Mouse (Mus musculus): ENCODE results near the gene B3galt4. TPM values are rescaled to one million over a fixed set of nuclear protein-coding genes. Genes with fewer than 3 reads are reported as not detected.

B3galt4 gene
- polyA plus RNA-seq, 1 experiment from 2014 or later = 2.3 TPM

DNA sequence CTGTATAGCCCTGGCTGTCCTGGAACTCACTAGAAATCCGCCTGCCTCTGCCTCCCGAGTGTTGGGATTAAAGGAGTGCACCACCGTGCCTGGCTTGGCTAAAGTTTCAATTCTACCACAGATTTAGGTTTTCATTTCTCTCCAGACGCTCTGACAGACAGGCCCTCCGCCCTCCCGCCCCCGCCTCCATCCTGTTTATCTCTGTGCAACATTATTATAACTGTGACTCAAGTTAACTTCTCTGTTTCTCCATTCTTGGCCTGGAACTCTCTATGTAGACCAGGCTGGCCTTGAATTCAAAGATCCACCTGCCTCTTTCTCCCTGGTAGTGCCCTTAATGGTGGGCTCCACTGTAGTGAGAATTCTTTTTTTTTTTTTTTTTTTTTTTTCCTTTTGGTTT is 48.8 kb downstream of the B3galt4 start:
- WGBS = 73% methylated on average over 7 of the region's 7 CpGs

GRCm38 (mm10) chr17:33902079-33902478 is 49.2 kb downstream of the B3galt4 start:
- Histone ChIP-seq H3K36me3 (ENCODE audit: insufficient read depth) (no peaks in the 10 kb centered on the region), H3K27me3 (ENCODE audit: insufficient read depth, low read length) (no peaks in the 10 kb centered on the region), H3K9ac (no peak overlapping the region), H3K4me3 (ENCODE audit: low read depth, low read length) (no peak overlapping the region), H3K9me3 (ENCODE audit: low read depth, low read length) (no peaks in the 10 kb centered on the region), H3K4me2 (no peak overlapping the region), H3K4me1 (ENCODE audit: insufficient read depth) (no peaks in the 10 kb centered on the region), H3K27ac (ENCODE audit: low read depth) (no peak overlapping the region)
- DNase-seq (no peak), ATAC-seq (ENCODE audit: insufficient read depth) (no peak)
- WGBS = 52% methylated on average over 4 of the region's 4 CpGs
- TF ChIP-seq CTCF (IDR thresholded peaks at IDR 0.05; ENCODE audit: low read depth) = no peak

More for the DNA sequence above, 48.8 kb downstream of the B3galt4 start:
- no peaks in the 10 kb centered on the region for H3K9me3 ChIP-seq (ENCODE audit: low read depth, low read length)
- H3K36me3 ChIP-seq (ENCODE audit: insufficient read depth) = no peaks in the 10 kb centered on the region
- TF ChIP-seq CTCF (IDR thresholded peaks at IDR 0.05; ENCODE audit: low read depth) = no peak
- no peak overlapping the region for H3K9ac ChIP-seq
- no peak overlapping the region for H3K27ac ChIP-seq (ENCODE audit: low read depth)
- H3K27me3 ChIP-seq (ENCODE audit: insufficient read depth, low read length) = no peaks in the 10 kb centered on the region
- no peak overlapping the region for H3K4me3 ChIP-seq (ENCODE audit: low read depth, low read length)
- H3K4me1 ChIP-seq (ENCODE audit: insufficient read depth) = no peaks in the 10 kb centered on the region
- no peak overlapping the region for H3K4me2 ChIP-seq
- ATAC-seq (ENCODE audit: insufficient read depth) (no peak), DNase-seq (no peak)

GRCm38 (mm10) chr17:33901653-33902052 is 49.6 kb downstream of the B3galt4 start:
- 65% methylated on average over 4 of the region's 4 CpGs for WGBS
- H3K4me3 ChIP-seq (ENCODE audit: low read depth, low read length) = no peak overlapping the region
- no peaks in the 10 kb centered on the region for H3K36me3 ChIP-seq (ENCODE audit: insufficient read depth)

DNA sequence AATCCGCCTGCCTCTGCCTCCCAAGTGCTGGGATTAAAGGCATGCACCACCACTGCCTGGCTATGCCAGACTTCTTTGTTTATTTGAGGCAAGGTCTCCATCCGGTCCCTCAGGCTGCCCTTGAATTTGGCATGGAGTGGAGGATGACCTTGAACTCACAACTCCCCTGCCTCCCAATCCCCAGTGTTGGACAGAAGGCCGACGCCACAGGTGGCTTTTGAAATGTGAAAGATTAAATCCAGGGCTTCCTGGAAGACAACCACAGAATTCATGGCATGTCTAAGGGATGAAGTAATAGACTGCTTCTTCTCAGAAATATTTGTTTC is 50.3 kb downstream of the B3galt4 start:
- no peaks in the 10 kb centered on the region for H3K9me3 ChIP-seq (ENCODE audit: low read depth, low read length)
- H3K4me3 ChIP-seq (ENCODE audit: low read depth, low read length) = no peak overlapping the region
- ATAC-seq (ENCODE audit: insufficient read depth) (no peak), DNase-seq (no peak)
- no peak for TF ChIP-seq CTCF (IDR thresholded peaks at IDR 0.05; ENCODE audit: low read depth)
- H3K4me1 ChIP-seq (ENCODE audit: insufficient read depth) = no peaks in the 10 kb centered on the region
- 80% methylated on average over 4 of the region's 4 CpGs for WGBS
- H3K27ac ChIP-seq (ENCODE audit: low read depth) = no peak overlapping the region
- no peak overlapping the region for H3K9ac ChIP-seq
- H3K27me3 ChIP-seq (ENCODE audit: insufficient read depth, low read length) = no peaks in the 10 kb centered on the region
- no peak overlapping the region for H3K4me2 ChIP-seq
- H3K36me3 ChIP-seq (ENCODE audit: insufficient read depth) = no peaks in the 10 kb centered on the region

More at GRCm38 (mm10) chr17:33901653-33902052, 49.6 kb downstream of the B3galt4 start:
- DNase-seq (no peak), ATAC-seq (ENCODE audit: insufficient read depth) (no peak)
- Histone ChIP-seq H3K4me1 (ENCODE audit: insufficient read depth) (no peaks in the 10 kb centered on the region), H3K4me2 (no peak overlapping the region), H3K9me3 (ENCODE audit: low read depth, low read length) (no peaks in the 10 kb centered on the region), H3K9ac (no peak overlapping the region), H3K27me3 (ENCODE audit: insufficient read depth, low read length) (no peaks in the 10 kb centered on the region), H3K27ac (ENCODE audit: low read depth) (no peak overlapping the region)
- TF ChIP-seq CTCF (IDR thresholded peaks at IDR 0.05; ENCODE audit: low read depth) = no peak

- H3K36me3 ChIP-seq (ENCODE audit: insufficient read depth) = no peaks in the 10 kb centered on the region
- H3K27me3 ChIP-seq (ENCODE audit: insufficient read depth, low read length) = no peaks in the 10 kb centered on the region
- TF ChIP-seq CTCF (IDR thresholded peaks at IDR 0.05; ENCODE audit: low read depth) = no peak
- no peaks in the 10 kb centered on the region for H3K4me1 ChIP-seq (ENCODE audit: insufficient read depth)
- no peaks in the 10 kb centered on the region for H3K9me3 ChIP-seq (ENCODE audit: low read depth, low read length)
- DNase-seq (no peak), ATAC-seq (ENCODE audit: insufficient read depth) (no peak)
- 53% methylated on average over 7 of the region's 7 CpGs for WGBS
- H3K4me2 ChIP-seq = no peak overlapping the region
- H3K27ac ChIP-seq (ENCODE audit: low read depth) = no peak overlapping the region
- no peak overlapping the region for H3K4me3 ChIP-seq (ENCODE audit: low read depth, low read length)
- no peak overlapping the region for H3K9ac ChIP-seq
Observed at GRCm38 (mm10) chr17:33900281-33900988, 50.9 kb downstream of the B3galt4 start.

Other genes starting within 250 kb of the B3galt4 start
- gene March2, start 232.8 kb downstream of the B3galt4 start, polyA plus RNA-seq (2014; fragmentation: Nextera tagmentation; extraction: Ambion mirVana) = 45.3 and 46.4 TPM in 2 replicates
- 241 and 278 TPM in 2 replicates for gene Rab11b, start 191.0 kb downstream of the B3galt4 start, polyA plus RNA-seq (2014; fragmentation: Nextera tagmentation; extraction: Ambion mirVana)
- gene Angptl4, start 169.7 kb downstream of the B3galt4 start, polyA plus RNA-seq (2014; fragmentation: Nextera tagmentation; extraction: Ambion mirVana) = 31.9 and 35.4 TPM in 2 replicates
- gene Kank3, start 141.0 kb downstream of the B3galt4 start, polyA plus RNA-seq (2014; fragmentation: Nextera tagmentation; extraction: Ambion mirVana) = 65.1 and 65.4 TPM in 2 replicates
- 1,180 and 1,276 TPM in 2 replicates for gene Rps28, start 126.9 kb downstream of the B3galt4 start, polyA plus RNA-seq (2014; fragmentation: Nextera tagmentation; extraction: Ambion mirVana)
- gene Ndufa7, start 126.9 kb downstream of the B3galt4 start, polyA plus RNA-seq (2014; fragmentation: Nextera tagmentation; extraction: Ambion mirVana) = 470 and 474 TPM in 2 replicates
- 71.1 and 76.3 TPM in 2 replicates for gene Cd320, start 108.4 kb downstream of the B3galt4 start, polyA plus RNA-seq (2014; fragmentation: Nextera tagmentation; extraction: Ambion mirVana)
- not detected in 2 replicates for gene Gm7029, start 77.7 kb downstream of the B3galt4 start, polyA plus RNA-seq (2014; fragmentation: Nextera tagmentation; extraction: Ambion mirVana)
- gene Kifc1, start 60.8 kb downstream of the B3galt4 start, polyA plus RNA-seq (2014; fragmentation: Nextera tagmentation; extraction: Ambion mirVana) = 8.3 and 9.3 TPM in 2 replicates
- 0.32 TPM in 1 of 2 replicates, not detected in the other for gene Platr17, start 46.4 kb downstream of the B3galt4 start, polyA plus RNA-seq (2014; fragmentation: Nextera tagmentation; extraction: Ambion mirVana)
- 39.3 and 47.1 TPM in 2 replicates for gene Daxx, start 42.1 kb downstream of the B3galt4 start, polyA plus RNA-seq (2014; fragmentation: Nextera tagmentation; extraction: Ambion mirVana)
- gene Tapbp, start 35.6 kb downstream of the B3galt4 start, polyA plus RNA-seq (2014; fragmentation: Nextera tagmentation; extraction: Ambion mirVana) = 30.1 and 31.4 TPM in 2 replicates
- gene Zbtb22, start 35.6 kb downstream of the B3galt4 start, polyA plus RNA-seq (2014; fragmentation: Nextera tagmentation; extraction: Ambion mirVana) = 11.1 and 13.2 TPM in 2 replicates
- gene Rgl2, start 21.9 kb downstream of the B3galt4 start, polyA plus RNA-seq (2014; fragmentation: Nextera tagmentation; extraction: Ambion mirVana) = 38.2 and 49.1 TPM in 2 replicates
- gene Pfdn6, start 11.1 kb downstream of the B3galt4 start, polyA plus RNA-seq (2014; fragmentation: Nextera tagmentation; extraction: Ambion mirVana) = 142 and 145 TPM in 2 replicates
- 29.5 and 37.2 TPM in 2 replicates for gene Wdr46, start 10.8 kb downstream of the B3galt4 start, polyA plus RNA-seq (2014; fragmentation: Nextera tagmentation; extraction: Ambion mirVana)
- 34.2 and 34.8 TPM in 2 replicates for gene Vps52, start 4.3 kb upstream of the B3galt4 start, polyA plus RNA-seq (2014; fragmentation: Nextera tagmentation; extraction: Ambion mirVana)
- gene Rps18, start 4.5 kb upstream of the B3galt4 start, polyA plus RNA-seq (2014; fragmentation: Nextera tagmentation; extraction: Ambion mirVana) = 2,038 and 2,085 TPM in 2 replicates
- gene H2-K1, start 48.9 kb upstream of the B3galt4 start, polyA plus RNA-seq (2014; fragmentation: Nextera tagmentation; extraction: Ambion mirVana) = 24.4 and 32.9 TPM in 2 replicates
- 5.6 and 6.6 TPM in 2 replicates for gene Ring1, start 73.2 kb upstream of the B3galt4 start, polyA plus RNA-seq (2014; fragmentation: Nextera tagmentation; extraction: Ambion mirVana)
- 35.9 and 40.6 TPM in 2 replicates for gene H2-Ke6, start 76.6 kb upstream of the B3galt4 start, polyA plus RNA-seq (2014; fragmentation: Nextera tagmentation; extraction: Ambion mirVana)
- gene Slc39a7, start 80.2 kb upstream of the B3galt4 start, polyA plus RNA-seq (2014; fragmentation: Nextera tagmentation; extraction: Ambion mirVana) = 102 and 105 TPM in 2 replicates
- 30.3 and 35.3 TPM in 2 replicates for gene Rxrb, start 80.3 kb upstream of the B3galt4 start, polyA plus RNA-seq (2014; fragmentation: Nextera tagmentation; extraction: Ambion mirVana)
- 4.3 and 5.0 TPM in 2 replicates for gene Col11a2, start 87.9 kb upstream of the B3galt4 start, polyA plus RNA-seq (2014; fragmentation: Nextera tagmentation; extraction: Ambion mirVana)
- 0.26 TPM in 1 of 2 replicates, not detected in the other for gene H2-Oa, start 140.9 kb upstream of the B3galt4 start, polyA plus RNA-seq (2014; fragmentation: Nextera tagmentation; extraction: Ambion mirVana)
- 9.8 and 15.5 TPM in 2 replicates for gene H2-DMa, start 168.1 kb upstream of the B3galt4 start, polyA plus RNA-seq (2014; fragmentation: Nextera tagmentation; extraction: Ambion mirVana)
- gene Brd2, start 171.1 kb upstream of the B3galt4 start, polyA plus RNA-seq (2014; fragmentation: Nextera tagmentation; extraction: Ambion mirVana) = 153 TPM in 2 replicates
- 0.91 and 1.1 TPM in 2 replicates for gene H2-DMb2, start 191.8 kb upstream of the B3galt4 start, polyA plus RNA-seq (2014; fragmentation: Nextera tagmentation; extraction: Ambion mirVana)
- gene H2-DMb1, start 201.6 kb upstream of the B3galt4 start, polyA plus RNA-seq (2014; fragmentation: Nextera tagmentation; extraction: Ambion mirVana) = 1.1 TPM in 2 replicates
- gene Tap1, start 236.1 kb upstream of the B3galt4 start, polyA plus RNA-seq (2014; fragmentation: Nextera tagmentation; extraction: Ambion mirVana) = 3.5 and 4.0 TPM in 2 replicates
- gene Psmb9, start 236.3 kb upstream of the B3galt4 start, polyA plus RNA-seq (2014; fragmentation: Nextera tagmentation; extraction: Ambion mirVana) = 3.4 and 4.5 TPM in 2 replicates
- gene Psmb8, start 246.2 kb upstream of the B3galt4 start, polyA plus RNA-seq (2014; fragmentation: Nextera tagmentation; extraction: Ambion mirVana) = 7.9 and 8.9 TPM in 2 replicates

Data from lung, embryonic 14.5 days (tissue).